Mouse (Mus musculus): ENCODE data around the gene Bcl9l. TPM values are rescaled to one million over a fixed set of nuclear protein-coding genes. Genes with fewer than 3 reads are reported as not detected.

Gene Bcl9l
- polyA plus RNA-seq, 1 experiment from 2014 or later = 2.0 TPM

DNA sequence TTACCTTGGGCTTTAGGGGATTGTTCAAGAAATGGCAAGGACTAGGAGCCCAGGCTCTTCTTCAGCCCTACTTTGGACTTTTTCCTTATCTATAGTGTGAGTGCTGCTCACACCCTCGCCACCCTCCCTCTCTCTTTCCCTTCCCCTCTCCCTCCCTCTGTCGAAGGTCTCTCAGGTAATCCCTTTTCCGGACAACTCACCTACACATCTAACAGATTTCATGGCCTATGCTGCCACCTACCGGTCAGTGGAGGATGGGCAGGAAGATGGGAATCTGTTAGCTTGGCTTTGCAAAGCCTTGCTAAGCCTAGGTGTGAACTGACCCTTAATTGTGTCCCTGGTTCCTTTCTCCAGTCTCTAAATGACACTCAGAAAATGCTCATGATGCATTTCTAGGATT lies 19.4 kb downstream of the Bcl9l start:
- no peak overlapping the region for H3K9ac ChIP-seq (replicated peaks)

DNA sequence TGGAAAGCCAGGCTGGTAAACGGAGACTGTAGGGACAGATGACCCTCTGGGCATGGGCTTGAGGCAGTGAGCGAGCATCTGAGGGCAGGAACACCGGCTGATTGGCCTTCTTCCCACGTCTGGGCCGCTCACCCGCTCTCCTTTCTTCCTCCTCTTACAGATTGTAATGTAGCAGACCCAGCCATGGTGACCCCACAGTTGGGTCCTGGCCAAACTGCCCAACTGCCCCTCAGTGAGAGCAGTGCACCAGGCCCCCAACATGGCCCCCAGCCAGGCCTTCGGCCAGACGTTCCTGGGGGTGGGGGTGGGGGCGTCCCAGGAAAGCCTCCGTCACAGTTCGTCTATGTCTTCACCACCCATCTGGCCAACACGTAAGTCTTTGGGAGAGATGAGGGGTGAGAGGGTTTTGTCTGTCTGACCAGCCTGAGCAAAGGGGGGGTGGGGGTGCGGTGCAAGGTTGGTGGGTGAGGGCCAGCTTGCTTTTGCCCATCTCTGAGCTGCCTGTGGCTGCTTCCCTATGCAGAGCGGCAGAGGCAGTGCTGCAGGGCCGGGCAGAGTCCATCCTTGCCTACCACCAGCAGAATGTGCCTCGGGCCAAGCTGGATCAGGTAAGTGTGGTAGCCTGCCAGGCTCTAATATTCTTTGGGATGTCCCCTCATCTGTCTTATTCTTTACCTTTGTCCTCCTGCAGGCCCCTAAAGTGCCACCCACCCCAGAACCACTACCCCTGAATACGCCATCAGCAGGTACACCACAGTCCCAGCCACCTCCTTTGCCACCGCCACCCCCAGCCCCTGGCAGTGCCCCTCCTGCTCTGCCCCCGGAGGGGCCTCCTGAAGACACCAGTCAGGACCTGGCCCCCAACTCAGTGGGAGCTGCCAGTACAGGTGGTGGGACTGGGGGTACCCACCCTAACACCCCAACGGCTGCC lies 22.5 kb downstream of the Bcl9l start:
- Histone ChIP-seq H3K9me3 (ENCODE audit: low read length) (no peaks in the 10 kb centered on the region), H3K27me3 (ENCODE audit: insufficient read depth, low read length) (no peaks in the 10 kb centered on the region), H3K36me3 (replicated peaks; ENCODE audit: insufficient read depth, low read length) (peaks cover 14% of the 10 kb centered on the region), H3K4me2 (ENCODE audit: low read depth, low read length) (no peak overlapping the region), H3K4me1 (ENCODE audit: insufficient read depth) (peaks cover 8% of the 10 kb centered on the region), H3K27ac (ENCODE audit: low read depth) (no peak overlapping the region), H3K4me3 (ENCODE audit: low read depth, low read length) (no peak overlapping the region), H3K9ac (replicated peaks) (no peak overlapping the region)
- no peak for TF ChIP-seq EP300 (IDR thresholded peaks at IDR 0.05; ENCODE audit: low read depth)
- WGBS (ENCODE audit: insufficient replicate concordance) = 76% methylated on average over 20 of the region's 20 CpGs
- DNase-seq (no peak), ATAC-seq (no peak)

More for the DNA sequence above, 19.4 kb downstream of the Bcl9l start:
- Histone ChIP-seq H3K27me3 (ENCODE audit: insufficient read depth, low read length) (0 out of 2 replicates have a peak, but pooled peaks cover 3% of the 10 kb centered on the region), H3K4me1 (ENCODE audit: insufficient read depth) (peaks cover 18% of the 10 kb centered on the region), H3K36me3 (replicated peaks; ENCODE audit: insufficient read depth, low read length) (peaks cover 14% of the 10 kb centered on the region), H3K4me3 (ENCODE audit: low read depth, low read length) (no peak overlapping the region), H3K4me2 (ENCODE audit: low read depth, low read length) (no peak overlapping the region), H3K27ac (ENCODE audit: low read depth) (no peak overlapping the region), H3K9me3 (ENCODE audit: low read length) (no peaks in the 10 kb centered on the region)
- peak; percentile 85 for DNase-seq
- WGBS (ENCODE audit: insufficient replicate concordance) = 5% methylated on average over 4 of the region's 4 CpGs
- ATAC-seq = no peak
- TF ChIP-seq CTCF (IDR thresholded peaks at IDR 0.05; ENCODE audit: low read depth) = peak; percentile 97
- no peak for TF ChIP-seq EP300 (IDR thresholded peaks at IDR 0.05; ENCODE audit: low read depth)

DNA sequence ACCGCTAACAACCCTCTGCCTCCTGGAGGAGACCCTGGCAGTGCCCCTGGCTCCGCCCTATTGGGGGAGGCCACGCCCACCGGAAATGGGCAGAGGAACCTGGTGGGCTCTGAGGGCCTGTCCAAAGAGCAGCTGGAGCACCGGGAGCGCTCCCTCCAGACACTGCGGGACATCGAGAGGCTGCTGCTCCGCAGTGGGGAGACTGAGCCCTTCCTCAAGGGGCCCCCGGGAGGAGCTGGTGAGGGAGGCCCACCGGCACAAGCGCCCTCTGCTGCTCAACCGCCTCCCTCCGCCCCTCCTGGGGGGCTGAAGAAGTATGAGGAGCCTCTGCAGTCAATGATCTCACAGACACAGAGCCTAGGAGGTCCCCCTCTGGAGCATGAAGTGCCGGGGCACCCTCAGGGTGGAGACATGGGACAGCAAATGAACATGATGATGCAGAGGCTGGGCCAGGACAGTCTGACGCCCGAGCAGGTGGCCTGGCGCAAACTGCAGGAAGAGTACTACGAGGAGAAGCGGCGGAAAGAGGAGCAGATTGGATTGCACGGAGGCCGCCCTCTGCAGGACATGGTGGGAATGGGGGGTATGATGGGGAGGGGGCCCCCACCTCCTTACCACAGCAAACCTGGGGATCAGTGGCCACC lies 23.3 kb downstream of the Bcl9l start:
- TF ChIP-seq EP300 (IDR thresholded peaks at IDR 0.05; ENCODE audit: low read depth) = no peak
- peak; percentile 12; the same call in 1 of the 2 replicates for TF ChIP-seq CTCF (IDR thresholded peaks at IDR 0.05; ENCODE audit: low read depth)
- WGBS (ENCODE audit: insufficient replicate concordance) = 55% methylated on average over 23 of the region's 23 CpGs
- Histone ChIP-seq H3K4me1 (ENCODE audit: insufficient read depth) (peaks cover 14% of the 10 kb centered on the region), H3K9ac (replicated peaks) (no peak overlapping the region), H3K9me3 (ENCODE audit: low read length) (no peaks in the 10 kb centered on the region), H3K27ac (ENCODE audit: low read depth) (no peak overlapping the region), H3K36me3 (replicated peaks; ENCODE audit: insufficient read depth, low read length) (peaks cover 14% of the 10 kb centered on the region), H3K4me3 (ENCODE audit: low read depth, low read length) (no peak overlapping the region), H3K27me3 (ENCODE audit: insufficient read depth, low read length) (no peaks in the 10 kb centered on the region), H3K4me2 (ENCODE audit: low read depth, low read length) (no peak overlapping the region)
- DNase-seq = no peak
- ATAC-seq = no peak

DNA sequence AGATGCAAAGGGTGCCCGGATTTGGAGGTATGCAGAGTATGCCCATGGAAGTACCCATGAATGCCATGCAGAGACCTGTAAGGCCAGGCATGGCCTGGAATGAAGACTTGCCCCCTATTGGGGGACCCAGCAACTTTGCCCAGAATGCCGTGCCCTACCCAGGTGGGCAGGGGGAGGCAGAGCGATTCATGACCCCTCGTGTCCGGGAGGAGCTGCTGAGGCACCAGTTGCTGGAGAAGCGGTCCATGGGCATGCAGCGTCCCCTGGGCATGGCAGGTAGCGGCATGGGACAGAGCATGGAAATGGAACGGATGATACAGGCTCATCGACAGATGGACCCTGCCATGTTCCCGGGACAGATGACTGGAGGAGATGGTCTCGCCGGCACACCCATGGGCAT lies 23.9 kb downstream of the Bcl9l start:
- Histone ChIP-seq H3K4me3 (ENCODE audit: low read depth, low read length) (no peak overlapping the region), H3K9ac (replicated peaks) (no peak overlapping the region), H3K4me1 (ENCODE audit: insufficient read depth) (peaks cover 20% of the 10 kb centered on the region), H3K9me3 (ENCODE audit: low read length) (no peaks in the 10 kb centered on the region), H3K36me3 (replicated peaks; ENCODE audit: insufficient read depth, low read length) (peaks cover 14% of the 10 kb centered on the region), H3K4me2 (ENCODE audit: low read depth, low read length) (no peak overlapping the region), H3K27me3 (ENCODE audit: insufficient read depth, low read length) (no peaks in the 10 kb centered on the region), H3K27ac (ENCODE audit: low read depth) (no peak overlapping the region)
- DNase-seq (no peak), ATAC-seq (no peak)
- TF ChIP-seq CTCF (IDR thresholded peaks at IDR 0.05; ENCODE audit: low read depth) (no peak), EP300 (IDR thresholded peaks at IDR 0.05; ENCODE audit: low read depth) (no peak)
- 92% methylated on average over 13 of the region's 13 CpGs for WGBS (ENCODE audit: insufficient replicate concordance)

DNA sequence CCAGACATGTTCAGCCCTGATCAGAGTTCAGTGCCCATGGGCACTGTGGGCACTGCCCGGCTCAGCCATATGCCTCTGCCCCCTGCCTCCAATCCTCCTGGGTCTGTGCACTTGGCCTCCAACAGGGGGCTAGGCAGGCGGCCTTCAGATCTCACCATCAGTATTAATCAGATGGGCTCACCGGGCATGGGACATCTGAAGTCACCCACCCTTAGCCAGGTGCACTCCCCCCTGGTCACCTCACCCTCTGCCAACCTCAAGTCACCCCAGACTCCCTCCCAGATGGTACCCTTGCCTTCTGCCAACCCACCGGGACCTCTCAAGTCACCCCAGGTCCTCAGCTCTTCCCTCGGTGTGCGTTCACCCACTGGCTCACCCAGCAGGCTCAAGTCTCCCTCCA lies 24.7 kb downstream of the Bcl9l start:
- 76% methylated on average over 6 of the region's 6 CpGs for WGBS (ENCODE audit: insufficient replicate concordance)
- DNase-seq = no peak
- ATAC-seq = no peak

DNA sequence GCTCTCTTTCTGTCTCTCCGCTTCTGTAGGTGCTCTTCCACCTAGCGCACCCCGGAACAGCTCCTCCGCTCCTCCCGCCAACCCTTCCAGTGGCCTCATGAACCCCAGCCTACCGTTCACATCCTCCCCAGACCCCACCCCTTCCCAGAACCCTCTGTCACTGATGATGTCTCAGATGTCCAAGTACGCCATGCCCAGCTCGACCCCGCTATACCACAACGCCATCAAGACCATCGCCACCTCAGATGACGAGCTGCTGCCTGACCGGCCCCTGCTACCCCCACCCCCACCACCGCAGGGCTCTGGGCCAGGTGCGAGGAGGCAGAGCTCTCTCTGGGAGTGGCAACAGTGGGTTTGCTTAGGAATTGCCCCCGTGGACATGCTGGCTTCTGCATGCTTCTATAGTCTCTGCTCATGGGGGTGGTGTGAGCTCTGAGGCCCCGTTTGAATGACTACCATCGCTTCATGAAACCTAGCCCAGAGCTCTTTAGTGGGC lies 25.5 kb downstream of the Bcl9l start:
- no peak for DNase-seq
- Histone ChIP-seq H3K9me3 (ENCODE audit: low read length) (no peaks in the 10 kb centered on the region), H3K9ac (replicated peaks) (no peak overlapping the region), H3K4me2 (ENCODE audit: low read depth, low read length) (no peak overlapping the region), H3K4me1 (ENCODE audit: insufficient read depth) (peaks cover 35% of the 10 kb centered on the region), H3K27me3 (ENCODE audit: insufficient read depth, low read length) (no peaks in the 10 kb centered on the region), H3K4me3 (ENCODE audit: low read depth, low read length) (no peak overlapping the region), H3K27ac (ENCODE audit: low read depth) (no peak overlapping the region), H3K36me3 (replicated peaks; ENCODE audit: insufficient read depth, low read length) (peaks cover 11% of the 10 kb centered on the region)
- TF ChIP-seq CTCF (IDR thresholded peaks at IDR 0.05; ENCODE audit: low read depth) (no peak), EP300 (IDR thresholded peaks at IDR 0.05; ENCODE audit: low read depth) (no peak)
- ATAC-seq = no peak
- 80% methylated on average over 18 of the region's 18 CpGs for WGBS (ENCODE audit: insufficient replicate concordance)

More for the DNA sequence above, 24.7 kb downstream of the Bcl9l start:
- no peak for TF ChIP-seq EP300 (IDR thresholded peaks at IDR 0.05; ENCODE audit: low read depth)
- no peak for TF ChIP-seq CTCF (IDR thresholded peaks at IDR 0.05; ENCODE audit: low read depth)
- Histone ChIP-seq H3K27ac (ENCODE audit: low read depth) (no peak overlapping the region), H3K36me3 (replicated peaks; ENCODE audit: insufficient read depth, low read length) (peaks cover 14% of the 10 kb centered on the region), H3K4me2 (ENCODE audit: low read depth, low read length) (no peak overlapping the region), H3K4me1 (ENCODE audit: insufficient read depth) (peaks cover 26% of the 10 kb centered on the region), H3K9ac (replicated peaks) (no peak overlapping the region), H3K27me3 (ENCODE audit: insufficient read depth, low read length) (no peaks in the 10 kb centered on the region), H3K4me3 (ENCODE audit: low read depth, low read length) (no peak overlapping the region), H3K9me3 (ENCODE audit: low read length) (no peaks in the 10 kb centered on the region)
